Mouse (Mus musculus): ENCODE results near the gene Orc1.

Orc1 gene

GRCm38 (mm10) chr4:108634696-108635095 lies 55.5 kb downstream of the Orc1 start:
- no peak for DNase-seq (ENCODE audit: extremely low read depth, insufficient read length, low spot score)

GRCm38 (mm10) chr4:108635101-108635500 lies 55.9 kb downstream of the Orc1 start:
- no peak for DNase-seq (ENCODE audit: extremely low read depth, insufficient read length, low spot score)

- DNase-seq (ENCODE audit: extremely low read depth, insufficient read length, low spot score), result no peak
These were observed 58.5 kb downstream of the Orc1 start for GRCm38 (mm10) chr4:108637721-108638120.

- no peak for DNase-seq (ENCODE audit: extremely low read depth, insufficient read length, low spot score)
These were observed 59.5 kb downstream of the Orc1 start for GRCm38 (mm10) chr4:108638752-108639151.

- DNase-seq (ENCODE audit: extremely low read depth, insufficient read length, low spot score), result no peak
These were observed 85.2 kb downstream of the Orc1 start for GRCm38 (mm10) chr4:108664407-108664806.
